Mouse (Mus musculus) CD8-positive naive resting alpha-beta T cell, adult 2 months (primary cell): Measurements from ENCODE around the gene Ranbp17.

ENCODE experiments used
- DNase-seq, 2 experiments: peaks; one replicate each; pipeline ENCODE4 v3.0.0; 2022; ENCODE audit warnings: low read depth in 2 of 2, low spot score in 2 of 2

Gene Ranbp17

GRCm38 (mm10) chr11:33197673-33198072 is 315.9 kb downstream of the Ranbp17 start:
- no peak for DNase-seq

GRCm38 (mm10) chr11:33197133-33197514 is 316.4 kb downstream of the Ranbp17 start:
- no peak for DNase-seq

GRCm38 (mm10) chr11:33196447-33197132 is 317.0 kb downstream of the Ranbp17 start:
- no peak for DNase-seq

- DNase-seq, result no peak
Measured at GRCm38 (mm10) chr11:33195531-33196446, 317.8 kb downstream of the Ranbp17 start.

- no peak for DNase-seq
Measured at GRCm38 (mm10) chr11:33195061-33195460, 318.5 kb downstream of the Ranbp17 start.

- no peak for DNase-seq
Measured at GRCm38 (mm10) chr11:33193695-33194094, 319.9 kb downstream of the Ranbp17 start.

GRCm38 (mm10) chr11:33181804-33182203 is 331.7 kb downstream of the Ranbp17 start:
- DNase-seq, result no peak

GRCm38 (mm10) chr11:33180701-33181116 is 332.8 kb downstream of the Ranbp17 start:
- DNase-seq, result no peak

GRCm38 (mm10) chr11:33179802-33180201 is 333.7 kb downstream of the Ranbp17 start:
- DNase-seq, result no peak

- no peak for DNase-seq
Measured at GRCm38 (mm10) chr11:33176525-33177245, 336.9 kb downstream of the Ranbp17 start.

- DNase-seq, result no peak
Measured at GRCm38 (mm10) chr11:33175768-33176167, 337.8 kb downstream of the Ranbp17 start.

GRCm38 (mm10) chr11:33170489-33170888 is 343.1 kb downstream of the Ranbp17 start:
- peak; percentile 43 to 63 for DNase-seq

- peak; percentile 99 to 100 for DNase-seq
Measured at GRCm38 (mm10) chr11:33162998-33163506, 350.5 kb downstream of the Ranbp17 start, which contains the start of gene Npm1. Npm1 (minus strand) TSS chr11:33163206.

GRCm38 (mm10) chr11:33162211-33162997 is 351.1 kb downstream of the Ranbp17 start:
- DNase-seq, result peak; percentile 71 to 78
